Mouse (Mus musculus): ENCODE measurements at regions not wholly inside any gene's neighbourhood (a gene's known extent, or its start where the extent isn't known, plus 50 kb on each side); places are given as distances from the start of the nearest gene placed in this dataset.

- ATAC-seq, result no peak
These were observed 125.8 kb upstream of the A230072I06Rik start for GRCm38 (mm10) chr8:12152825-12153224.

- no peak for ATAC-seq
These were observed 121.7 kb upstream of the A230072I06Rik start for GRCm38 (mm10) chr8:12156893-12157292.

- ATAC-seq, result no peak
These were observed 120.4 kb upstream of the A230072I06Rik start for GRCm38 (mm10) chr8:12158188-12158587.

- ATAC-seq, result no peak
These were observed 115.5 kb upstream of the A230072I06Rik start for GRCm38 (mm10) chr8:12162921-12163705.

- ATAC-seq, result no peak
These were observed 113.0 kb upstream of the A230072I06Rik start for GRCm38 (mm10) chr8:12165487-12166152.

GRCm38 (mm10) chr8:12171788-12172187 lies 106.8 kb upstream of the A230072I06Rik start:
- no peak for ATAC-seq

- ATAC-seq, result no peak
These were observed 103.1 kb upstream of the A230072I06Rik start for GRCm38 (mm10) chr8:12175496-12175895.

GRCm38 (mm10) chr8:12184666-12185065 lies 94.0 kb upstream of the A230072I06Rik start:
- no peak for ATAC-seq

GRCm38 (mm10) chr8:12187366-12187765 lies 91.3 kb upstream of the A230072I06Rik start:
- ATAC-seq, result no peak

- ATAC-seq, result no peak
These were observed 90.2 kb upstream of the A230072I06Rik start for GRCm38 (mm10) chr8:12188451-12188850.

- ATAC-seq, result no peak
These were observed 89.7 kb upstream of the A230072I06Rik start for GRCm38 (mm10) chr8:12188960-12189359.

GRCm38 (mm10) chr8:12192006-12192405 lies 86.6 kb upstream of the A230072I06Rik start:
- ATAC-seq, result no peak

GRCm38 (mm10) chr8:12205909-12206308 lies 72.7 kb upstream of the A230072I06Rik start:
- no peak for ATAC-seq

- no peak for ATAC-seq
These were observed 71.2 kb upstream of the A230072I06Rik start for GRCm38 (mm10) chr8:12207412-12207811.

GRCm38 (mm10) chr8:12213774-12214173 lies 64.8 kb upstream of the A230072I06Rik start:
- ATAC-seq, result no peak

GRCm38 (mm10) chr8:12214205-12215019 lies 64.2 kb upstream of the A230072I06Rik start:
- ATAC-seq, result no peak

GRCm38 (mm10) chr8:12221506-12221905 lies 57.1 kb upstream of the A230072I06Rik start:
- ATAC-seq, result no peak

- no peak for ATAC-seq
These were observed 55.2 kb upstream of the A230072I06Rik start for GRCm38 (mm10) chr8:12223376-12223775.

Measured in inflammation-experienced regulatory T-cells, adult 6 months (primary cell).